Mouse (Mus musculus) bone marrow macrophage, adult 2 months (primary cell): ENCODE results near the gene Slfn4.

Source experiments
- CTCF ChIP-seq: IDR thresholded peaks from 2 replicates; pipeline ENCODE4 v1.5.1; 2012; ENCODE audit warnings: low read depth, mild to moderate bottlenecking, low read length, moderate library complexity
- POLR2A ChIP-seq: IDR thresholded peaks from 2 replicates; pipeline ENCODE4 v1.6.1; 2012; ENCODE audit warnings: mild to moderate bottlenecking, low read depth, low read length, borderline replicate concordance

DNA sequence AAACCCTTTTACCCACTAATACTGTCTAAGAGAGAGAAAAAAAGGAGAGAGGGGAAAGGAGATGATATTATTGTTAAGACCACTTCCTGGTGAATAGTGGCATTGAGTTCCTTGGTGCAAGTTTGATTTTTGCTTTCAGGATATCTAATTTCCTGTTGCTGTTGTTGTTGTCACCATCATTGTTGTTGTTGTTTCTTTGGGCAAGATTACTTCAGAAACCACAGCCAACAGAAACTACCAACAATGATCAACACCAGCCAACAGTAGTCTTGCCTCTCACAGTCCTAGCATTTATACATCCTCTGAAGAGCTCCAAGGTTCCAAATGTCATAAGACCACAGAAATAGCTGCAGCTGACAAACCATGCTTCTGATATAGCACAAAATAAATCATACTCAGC is 30.0 kb downstream of the Slfn4 start:
- no peak for TF ChIP-seq CTCF
- no peak for TF ChIP-seq POLR2A
